Comparison of ENCODE assay signal across 8 mouse cellular contexts in genomic region chr16:35489793-35490192, GRCm38 (mm10). TPM values are rescaled to one million over a fixed set of nuclear protein-coding genes. Genes with fewer than 3 reads are reported as not detected.
DNase-seq lines count a peak whose midpoint lies in the region; ATAC-seq and TF ChIP-seq lines count a peak whose summit lies in the region.

No protein-coding gene starts in this region.

- no peak for TF ChIP-seq CTCF in kidney, postnatal 0 days (IDR thresholded peaks at IDR 0.05; ENCODE audit: low read depth)

- H3K36me3 ChIP-seq in kidney, postnatal 0 days (ENCODE audit: insufficient read depth, low read length): no peaks in the 10 kb centered on the region
- H3K36me3 ChIP-seq in forebrain, embryonic 10.5 days (replicated peaks): no peaks in the 10 kb centered on the region
- H3K36me3 ChIP-seq in limb, embryonic 14.5 days (ENCODE audit: control insufficient read depth, insufficient read depth, low read length): no peaks in the 10 kb centered on the region
- no peaks in the 10 kb centered on the region for H3K36me3 ChIP-seq in neural tube, embryonic 13.5 days

- no peak overlapping the region for H3K27ac ChIP-seq in kidney, postnatal 0 days
- peak overlapping the region; percentile 86; the same call in 1 of the 2 replicates for H3K27ac ChIP-seq in forebrain, embryonic 10.5 days
- no peak overlapping the region for H3K27ac ChIP-seq in limb, embryonic 14.5 days (replicated peaks; ENCODE audit: low read depth, low read length)
- H3K27ac ChIP-seq in neural tube, embryonic 13.5 days (replicated peaks): no peak overlapping the region

- H3K4me2 ChIP-seq in kidney, postnatal 0 days (ENCODE audit: low read length): peak overlapping the region; percentile 99
- H3K4me2 ChIP-seq in limb, embryonic 14.5 days (replicated peaks; ENCODE audit: low read depth, low read length, severe bottlenecking): peak overlapping the region; percentile 89
- peak overlapping the region; percentile 98 for H3K4me2 ChIP-seq in neural tube, embryonic 13.5 days

- peak overlapping the region; percentile 62; the same call in 1 of the 2 replicates for H3K9ac ChIP-seq in kidney, postnatal 0 days (ENCODE audit: low read depth, low read length)
- H3K9ac ChIP-seq in limb, embryonic 14.5 days (ENCODE audit: low read depth, low read length, severe bottlenecking): peak overlapping the region; percentile 71
- peak overlapping the region; percentile 79 for H3K9ac ChIP-seq in neural tube, embryonic 13.5 days

- DNase-seq in kidney, postnatal 0 days (ENCODE audit: low spot score): peak; percentile 41
- DNase-seq in kidney, adult 8-10 months: no peak
- no peak for DNase-seq in forebrain, embryonic 10.5 days (ENCODE audit: extremely low spot score, low spot score)
- no peak for DNase-seq in limb, embryonic 14.5 days (ENCODE audit: low spot score)
- no peak for DNase-seq in urinary bladder, adult 2 months (ENCODE audit: low spot score)
- no peak for DNase-seq in layer of hippocampus, adult 9-10 months (ENCODE audit: low spot score)
- DNase-seq in cerebellum, postnatal 4 days (ENCODE audit: low spot score in 2 of 2): no peak

- TF ChIP-seq POLR2A in limb, embryonic 14.5 days (IDR thresholded peaks at IDR 0.05; ENCODE audit: borderline replicate concordance, extremely low read depth, insufficient read depth, insufficient read length): no peak

- no peaks in the 10 kb centered on the region for H3K9me3 ChIP-seq in kidney, postnatal 0 days (replicated peaks; ENCODE audit: low read length)
- H3K9me3 ChIP-seq in forebrain, embryonic 10.5 days: no peaks in the 10 kb centered on the region
- H3K9me3 ChIP-seq in limb, embryonic 14.5 days (ENCODE audit: control insufficient read depth, low read length): no peaks in the 10 kb centered on the region
- H3K9me3 ChIP-seq in neural tube, embryonic 13.5 days: no peaks in the 10 kb centered on the region

- H3K4me1 ChIP-seq in kidney, postnatal 0 days (replicated peaks; ENCODE audit: insufficient read depth, low read length): 0 out of 2 replicates have a peak, but pooled peaks cover 4% of the 10 kb centered on the region
- H3K4me1 ChIP-seq in forebrain, embryonic 10.5 days: peaks cover 51% of the 10 kb centered on the region
- H3K4me1 ChIP-seq in limb, embryonic 14.5 days (ENCODE audit: control insufficient read depth, insufficient read depth, low read length): peaks cover 21% of the 10 kb centered on the region
- peaks cover 36% of the 10 kb centered on the region for H3K4me1 ChIP-seq in neural tube, embryonic 13.5 days (replicated peaks)

- H3K4me3 ChIP-seq in kidney, postnatal 0 days (replicated peaks; ENCODE audit: low read depth, low read length): peak overlapping the region; percentile 77
- peak overlapping the region; percentile 93 for H3K4me3 ChIP-seq in forebrain, embryonic 10.5 days
- H3K4me3 ChIP-seq in limb, embryonic 14.5 days (replicated peaks; ENCODE audit: low read length): peak overlapping the region; percentile 76
- H3K4me3 ChIP-seq in neural tube, embryonic 13.5 days: peak overlapping the region; percentile 66

- ATAC-seq in kidney, postnatal 0 days (replicated peaks; ENCODE audit: low FRiP score, low read depth): 0 out of 2 replicates have a peak, but pooled peaks have one; percentile 5
- ATAC-seq in limb, embryonic 14.5 days (ENCODE audit: low FRiP score, low read depth): no peak
- ATAC-seq in neural tube, embryonic 13.5 days (ENCODE audit: low read depth): peak; percentile 16

- H3K27me3 ChIP-seq in kidney, postnatal 0 days (ENCODE audit: insufficient read depth, low read length): no peaks in the 10 kb centered on the region
- peaks cover 15% of the 10 kb centered on the region for H3K27me3 ChIP-seq in forebrain, embryonic 10.5 days (ENCODE audit: poor library complexity, severe bottlenecking)
- H3K27me3 ChIP-seq in limb, embryonic 14.5 days (ENCODE audit: control insufficient read depth, insufficient read depth, low read length): no peaks in the 10 kb centered on the region
- H3K27me3 ChIP-seq in neural tube, embryonic 13.5 days: no peaks in the 10 kb centered on the region; the same call in 1 of the 2 replicates

- WGBS in kidney, postnatal 0 days: 6% methylated on average over 10 of the region's 10 CpGs
- 17% methylated on average over 10 of the region's 10 CpGs for WGBS in forebrain, embryonic 10.5 days
- WGBS in limb, embryonic 14.5 days: 7% methylated on average over 10 of the region's 10 CpGs
- WGBS in neural tube, embryonic 13.5 days: 5% methylated on average over 10 of the region's 10 CpGs

RNA-seq across cellular contexts. Expression of gene Pdia5, which starts 0.9 kb away (rescaled TPM):
- 42.2 and 46.0 TPM in 2 replicates for polyA plus RNA-seq in kidney, postnatal 0 days (2015; fragmentation: Nextera tagmentation; extraction: Ambion mirVana)
- polyA plus RNA-seq in forebrain, embryonic 10.5 days (2016; fragmentation: Nextera tagmentation; extraction: Ambion mirVana): 19.1 and 22.7 TPM in 2 replicates
- 39.5 and 49.2 TPM in 2 replicates for polyA plus RNA-seq in limb, embryonic 14.5 days (2012; rRNA removed)
- polyA plus RNA-seq in limb, embryonic 14.5 days (2014; fragmentation: Nextera tagmentation; extraction: Ambion mirVana): 22.2 and 24.9 TPM in 2 replicates
- polyA plus RNA-seq in neural tube, embryonic 13.5 days (2015; fragmentation: Nextera tagmentation; extraction: Ambion mirVana): 20.3 and 22.7 TPM in 2 replicates
- polyA plus RNA-seq in urinary bladder, adult 2 months (2012; rRNA removed): 15.6 and 18.6 TPM in 2 replicates

RNA-seq across cellular contexts. Expression of gene Sema5b, which starts 51.2 kb away (rescaled TPM):
- polyA plus RNA-seq in kidney, postnatal 0 days (2015; fragmentation: Nextera tagmentation; extraction: Ambion mirVana): 1.7 and 2.2 TPM in 2 replicates
- 35.7 and 37.5 TPM in 2 replicates for polyA plus RNA-seq in forebrain, embryonic 10.5 days (2016; fragmentation: Nextera tagmentation; extraction: Ambion mirVana)
- polyA plus RNA-seq in limb, embryonic 14.5 days (2012; rRNA removed): 17.4 and 19.5 TPM in 2 replicates
- 4.2 and 5.4 TPM in 2 replicates for polyA plus RNA-seq in limb, embryonic 14.5 days (2014; fragmentation: Nextera tagmentation; extraction: Ambion mirVana)
- polyA plus RNA-seq in neural tube, embryonic 13.5 days (2015; fragmentation: Nextera tagmentation; extraction: Ambion mirVana): 24.0 and 27.4 TPM in 2 replicates
- polyA plus RNA-seq in urinary bladder, adult 2 months (2012; rRNA removed): 0.59 and 1.9 TPM in 2 replicates
